Mouse (Mus musculus): ENCODE measurements at regions not wholly inside any gene's neighbourhood (a gene's known extent, or its start where the extent isn't known, plus 50 kb on each side); places are given as distances from the start of the nearest gene placed in this dataset.

- Histone ChIP-seq H3K79me2 (ENCODE audit: control insufficient read depth, insufficient read depth, low read length, poor library complexity) (no peaks in the 10 kb centered on the region), H3K9ac (ENCODE audit: control insufficient read depth, low read depth, low read length, poor library complexity, severe bottlenecking) (no peak overlapping the region), H3K4me1 (ENCODE audit: control insufficient read depth in 1 of 2, insufficient read depth in 2 of 2, low read length in 2 of 2) (peaks cover 0 to 22% of the 10 kb centered on the region in 2 experiments; a peak in 2 of 4 replicates), H3K9me3 (replicated peaks; ENCODE audit: insufficient read depth, low read length) (no peaks in the 10 kb centered on the region), H3K36me3 (ENCODE audit: control insufficient read depth in 1 of 2, insufficient read depth in 2 of 2, low read length in 2 of 2) (peaks cover 0 to 27% of the 10 kb centered on the region in 2 experiments; a peak in 2 of 4 replicates), H3K27ac (ENCODE audit: control insufficient read depth, low read depth, low read length) (no peak overlapping the region), H3K27me3 (ENCODE audit: control insufficient read depth in 1 of 2, insufficient read depth in 2 of 2, low read length in 2 of 2) (no peaks in the 10 kb centered on the region), H3K4me3 (ENCODE audit: control insufficient read depth in 1 of 2, insufficient read depth in 1 of 2, low read depth in 2 of 2, low read length in 2 of 2) (no peak overlapping the region)
- TF ChIP-seq RCOR1 (IDR thresholded peaks at IDR 0.05; ENCODE audit: low read depth, low read length) = 0 out of 2 replicates have a peak, but pooled peaks have one; percentile 26
- peak; percentile 70 for TF ChIP-seq GATA1 (IDR thresholded peaks at IDR 0.05; ENCODE audit: low read depth, low read length)
- no peak for TF ChIP-seq ZNF384 (IDR thresholded peaks at IDR 0.05; ENCODE audit: low read depth, low read length)
- peak; percentile 41; the same call in 1 of the 2 replicates for TF ChIP-seq ETS1 (IDR thresholded peaks at IDR 0.05; ENCODE audit: low read depth, low read length)
- no peak for TF ChIP-seq ZKSCAN1 (IDR thresholded peaks at IDR 0.05; ENCODE audit: low read depth, low read length)
- 0 out of 2 replicates have a peak, but pooled peaks have one; percentile 28 for TF ChIP-seq TCF12 (IDR thresholded peaks at IDR 0.05; ENCODE audit: low read depth, low read length)
- peak in 1 of 2 experiments; percentile 67; a peak in 2 of 4 replicates for TF ChIP-seq EP300 (IDR thresholded peaks at IDR 0.05; ENCODE audit: low read depth in 1 of 2, low read length in 2 of 2)
- DNase-seq (ENCODE audit: low read depth, low spot score) = peak; percentile 28
Observed at GRCm38 (mm10) chr10:101269371-101269770, 411.9 kb upstream of the Mgat4c start.

DNA sequence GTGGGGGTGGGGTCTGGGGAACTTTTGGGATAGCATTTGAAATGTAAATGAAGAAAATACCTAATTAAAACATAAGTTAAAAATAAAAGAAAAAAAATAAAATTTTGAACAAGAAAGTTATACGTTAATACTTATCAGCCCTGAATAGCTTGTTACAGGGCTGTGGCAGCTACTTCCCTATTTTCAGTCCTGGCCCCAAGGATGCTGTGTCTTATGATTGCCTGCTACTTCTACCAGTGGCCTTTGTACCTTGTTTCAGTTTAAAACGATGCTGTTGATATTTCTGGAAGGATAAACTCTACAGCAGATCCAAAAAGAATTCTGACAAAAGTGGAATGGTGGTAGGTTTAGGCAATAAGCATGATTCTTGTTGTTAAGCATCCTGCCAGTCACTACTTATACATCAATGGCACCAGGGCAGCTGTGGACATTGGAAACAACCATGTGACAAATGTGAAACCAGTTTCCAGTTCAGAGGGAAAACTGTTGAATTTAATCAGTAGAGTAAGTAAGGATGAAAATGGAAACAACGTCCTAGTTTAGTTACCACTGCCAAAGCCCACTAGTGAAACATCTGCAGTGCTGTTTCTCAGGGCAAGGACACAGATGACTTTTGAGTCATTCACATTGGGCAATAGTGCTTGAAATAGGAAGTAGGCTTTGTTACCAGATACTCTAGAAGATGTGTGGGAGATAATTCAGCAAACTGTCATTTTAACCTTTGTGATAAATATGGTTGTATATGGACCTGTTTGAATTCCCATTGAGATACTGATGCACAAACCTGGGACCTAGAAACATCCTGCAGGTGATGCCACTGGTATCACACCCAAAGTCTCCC lies 409.6 kb upstream of the Mgat4c start:
- H3K36me3 ChIP-seq (ENCODE audit: control insufficient read depth in 1 of 2, insufficient read depth in 2 of 2, low read length in 2 of 2) = peaks cover 0 to 27% of the 10 kb centered on the region in 2 experiments; a peak in 2 of 4 replicates
- H3K27ac ChIP-seq (ENCODE audit: control insufficient read depth, low read depth, low read length) = peak overlapping the region; percentile 67
- peak overlapping the region in 1 of 2 experiments; percentile 57; a peak in 2 of 4 replicates for H3K4me3 ChIP-seq (ENCODE audit: control insufficient read depth in 1 of 2, insufficient read depth in 1 of 2, low read depth in 2 of 2, low read length in 2 of 2)
- no peaks in the 10 kb centered on the region for H3K9me3 ChIP-seq (replicated peaks; ENCODE audit: insufficient read depth, low read length)
- H3K4me1 ChIP-seq (ENCODE audit: control insufficient read depth in 1 of 2, insufficient read depth in 2 of 2, low read length in 2 of 2) = peaks cover 0 to 22% of the 10 kb centered on the region in 2 experiments; a peak in 2 of 4 replicates
- peak; percentile 86 for DNase-seq (ENCODE audit: low read depth, low spot score)
- H3K79me2 ChIP-seq (ENCODE audit: control insufficient read depth, insufficient read depth, low read length, poor library complexity) = no peaks in the 10 kb centered on the region
- no peaks in the 10 kb centered on the region for H3K27me3 ChIP-seq (ENCODE audit: control insufficient read depth in 1 of 2, insufficient read depth in 2 of 2, low read length in 2 of 2)
- TF ChIP-seq ETS1 (IDR thresholded peaks at IDR 0.05; ENCODE audit: low read depth, low read length) (peak; percentile 69), RCOR1 (IDR thresholded peaks at IDR 0.05; ENCODE audit: low read depth, low read length) (peak; percentile 55), GATA1 (IDR thresholded peaks at IDR 0.05; ENCODE audit: low read depth, low read length) (peak; percentile 81), ELF1 (IDR thresholded peaks at IDR 0.05; ENCODE audit: low read depth, low read length) (peak; percentile 35; the same call in 1 of the 2 replicates), ZMIZ1 (IDR thresholded peaks at IDR 0.05; ENCODE audit: low read depth, low read length) (no peak), MXI1 (IDR thresholded peaks at IDR 0.05; ENCODE audit: low read depth, low read length) (peak; percentile 50; the same call in 1 of the 2 replicates), MYB (IDR thresholded peaks at IDR 0.05; ENCODE audit: low read depth, low read length) (peak; percentile 82), E2F4 (IDR thresholded peaks at IDR 0.05; ENCODE audit: borderline replicate concordance, low read depth, low read length) (0 out of 2 replicates have a peak, but pooled peaks have one; percentile 10), MAZ (IDR thresholded peaks at IDR 0.05; ENCODE audit: low read depth, low read length) (no peak), CHD2 (IDR thresholded peaks at IDR 0.05; ENCODE audit: low read length) (no peak), TAL1 (IDR thresholded peaks at IDR 0.05; ENCODE audit: low read length) (0 out of 2 replicates have a peak, but pooled peaks have one; percentile 5), MEF2A (IDR thresholded peaks at IDR 0.05; ENCODE audit: extremely low read depth, insufficient replicate concordance, low read depth, low read length, poor library complexity, severe bottlenecking) (no peak), SIN3A (IDR thresholded peaks at IDR 0.05; ENCODE audit: low read length) (peak; percentile 52), ZNF384 (IDR thresholded peaks at IDR 0.05; ENCODE audit: low read depth, low read length) (peak; percentile 78), KAT2A (conservative IDR thresholded peaks at IDR 0.05; ENCODE audit: low read depth, low read length) (0 out of 2 replicates have a peak, but pooled peaks have one; percentile 6), USF1 (IDR thresholded peaks at IDR 0.05; ENCODE audit: low read depth, low read length) (0 out of 2 replicates have a peak, but pooled peaks have one; percentile 5), MAX (IDR thresholded peaks at IDR 0.05; ENCODE audit: low read length) (no peak), EP300 (IDR thresholded peaks at IDR 0.05; ENCODE audit: low read depth in 1 of 2, low read length in 2 of 2) (peak; percentile 82 to 86), POLR2AphosphoS5 (IDR thresholded peaks at IDR 0.05; ENCODE audit: borderline replicate concordance, low read depth, low read length) (no peak), HCFC1 (IDR thresholded peaks at IDR 0.05; ENCODE audit: low read depth, low read length) (no peak), TCF12 (IDR thresholded peaks at IDR 0.05; ENCODE audit: low read depth, low read length) (peak; percentile 67), ZKSCAN1 (IDR thresholded peaks at IDR 0.05; ENCODE audit: low read depth, low read length) (no peak), JUND (IDR thresholded peaks at IDR 0.05; ENCODE audit: low read depth, low read length) (0 out of 2 replicates have a peak, but pooled peaks have one; percentile 50), ZC3H11A (IDR thresholded peaks at IDR 0.05; ENCODE audit: low read depth, low read length) (no peak), POLR2A (IDR thresholded peaks at IDR 0.05; ENCODE audit: control insufficient read depth in 1 of 2, insufficient read depth in 1 of 2, low read depth in 1 of 2, low read length in 2 of 2, poor library complexity in 1 of 2) (no peak)
- H3K9ac ChIP-seq (ENCODE audit: control insufficient read depth, low read depth, low read length, poor library complexity, severe bottlenecking) = no peak overlapping the region

Data from MEL (cell line).